Mouse (Mus musculus): ENCODE measurements at regions not wholly inside any gene's neighbourhood (a gene's known extent, or its start where the extent isn't known, plus 50 kb on each side); places are given as distances from the start of the nearest gene placed in this dataset.

- Histone ChIP-seq H3K27me3 (ENCODE audit: control insufficient read depth, insufficient read depth, low read length) (no peaks in the 10 kb centered on the region), H3K27ac (ENCODE audit: insufficient read depth, low read length) (no peak overlapping the region), H3K4me1 (ENCODE audit: control insufficient read depth, insufficient read depth, low read length) (no peaks in the 10 kb centered on the region), H3K4me3 (replicated peaks; ENCODE audit: insufficient read depth, low read depth, low read length) (no peak overlapping the region)
- no peak for TF ChIP-seq POLR2A (IDR thresholded peaks at IDR 0.05; ENCODE audit: borderline replicate concordance, insufficient read depth, low read length)
- peak; percentile 22; the same call in 1 of the 2 replicates for TF ChIP-seq CTCF (IDR thresholded peaks at IDR 0.05; ENCODE audit: borderline replicate concordance, insufficient read depth, low read depth, low read length)
- DNase-seq, result no peak
- WGBS, result 48% methylated on average over 3 of the region's 3 CpGs
Observed at GRCm38 (mm10) chr13:113429615-113430014, 136.7 kb downstream of the BC067074 start.
